Mouse (Mus musculus) skeletal muscle tissue, adult 2 months (tissue): ENCODE data around the gene Art4.

ENCODE experiments used
- DNase-seq: peaks from one replicate; pipeline ENCODE4 v3.0.0-alpha.2; 2012; ENCODE audit warnings: low read depth, low spot score

Gene Art4

DNA sequence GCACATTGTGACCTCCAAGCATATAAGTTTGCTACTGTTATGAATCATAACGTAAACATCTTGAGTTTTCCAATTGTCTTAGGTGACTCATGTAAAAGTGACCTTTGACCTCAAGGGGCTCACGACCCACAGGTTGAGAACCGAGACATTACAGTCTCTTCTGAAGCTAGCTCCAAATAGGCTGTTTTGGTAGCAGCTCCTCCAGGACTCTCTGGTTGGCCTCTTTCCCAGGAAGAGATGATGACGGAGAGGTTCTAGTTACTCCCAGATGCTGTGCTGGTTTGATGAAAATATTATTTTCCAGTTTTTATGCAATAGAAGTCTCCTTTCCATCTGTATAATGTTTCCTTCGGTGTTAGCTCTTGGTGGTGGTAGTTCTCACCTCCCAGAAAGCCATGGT is 11.4 kb upstream of the Art4 start:
- no peak for DNase-seq

DNA sequence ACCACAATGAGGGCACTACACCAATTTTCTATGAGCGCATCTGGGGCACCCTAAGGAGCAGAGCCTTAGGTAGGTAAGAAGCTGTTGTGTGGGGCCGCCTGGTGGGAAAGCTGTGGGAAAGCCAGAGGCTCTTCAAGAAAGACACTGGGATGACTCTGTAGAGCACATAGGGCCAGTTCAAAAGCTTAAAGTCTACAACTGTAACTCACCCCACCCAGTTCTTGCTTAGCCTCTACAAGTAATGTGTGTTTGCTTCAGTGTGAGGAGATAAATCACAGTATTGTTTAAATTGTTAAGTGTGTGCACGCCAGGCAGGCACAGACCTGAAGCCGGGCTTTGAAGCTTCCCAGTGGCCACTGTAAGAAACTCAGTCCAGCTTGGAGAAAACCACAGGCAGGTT is 8.6 kb upstream of the Art4 start:
- DNase-seq = no peak

- DNase-seq = no peak
Observed at GRCm38 (mm10) chr6:136865360-136865759, 7.8 kb upstream of the Art4 start.

DNA sequence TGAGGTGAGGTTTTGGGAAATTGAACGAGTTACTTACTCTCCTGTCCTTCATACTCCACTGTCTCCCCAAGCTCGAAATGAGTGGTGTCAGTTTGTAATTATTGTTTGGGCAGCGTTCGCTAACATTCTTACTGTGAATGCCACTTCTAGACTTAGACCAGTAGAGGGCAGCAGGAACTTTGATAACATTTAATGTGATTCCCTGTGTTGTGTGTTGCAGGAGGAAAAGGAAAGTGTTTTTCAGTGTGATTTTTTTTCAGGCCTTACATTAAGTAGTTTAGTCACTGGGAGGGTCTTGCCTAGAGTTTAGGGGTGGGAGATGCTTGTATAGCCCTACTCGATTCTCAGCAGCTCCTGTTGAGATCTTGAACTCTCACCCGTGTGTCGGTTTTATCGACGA is 3.5 kb upstream of the Art4 start:
- DNase-seq = no peak

GRCm38 (mm10) chr6:136858420-136858819 is 887 bp upstream of the Art4 start:
- DNase-seq = no peak

DNA sequence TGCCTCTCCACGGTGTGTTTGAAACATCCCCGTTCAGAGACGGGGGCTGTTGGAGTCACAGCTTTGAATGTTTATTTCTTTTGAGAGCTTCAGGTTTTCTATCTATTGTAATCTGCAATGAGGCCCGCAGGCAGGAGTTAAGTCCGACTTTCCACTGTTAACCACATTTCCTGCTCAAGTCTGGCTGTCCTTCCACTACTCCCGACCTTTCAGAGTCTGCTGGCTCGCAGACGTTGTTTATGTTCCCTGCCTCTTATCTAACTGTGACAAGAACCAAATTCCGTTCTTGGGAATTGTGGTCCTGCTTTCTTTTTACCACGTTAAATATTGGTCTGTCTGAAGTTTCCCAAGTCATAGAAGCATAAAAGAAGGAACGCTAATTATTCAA is 334 bp upstream of the Art4 start:
- no peak for DNase-seq

- DNase-seq = no peak
Observed at GRCm38 (mm10) chr6:136856071-136856636, 1.4 kb downstream of the Art4 start.

DNA sequence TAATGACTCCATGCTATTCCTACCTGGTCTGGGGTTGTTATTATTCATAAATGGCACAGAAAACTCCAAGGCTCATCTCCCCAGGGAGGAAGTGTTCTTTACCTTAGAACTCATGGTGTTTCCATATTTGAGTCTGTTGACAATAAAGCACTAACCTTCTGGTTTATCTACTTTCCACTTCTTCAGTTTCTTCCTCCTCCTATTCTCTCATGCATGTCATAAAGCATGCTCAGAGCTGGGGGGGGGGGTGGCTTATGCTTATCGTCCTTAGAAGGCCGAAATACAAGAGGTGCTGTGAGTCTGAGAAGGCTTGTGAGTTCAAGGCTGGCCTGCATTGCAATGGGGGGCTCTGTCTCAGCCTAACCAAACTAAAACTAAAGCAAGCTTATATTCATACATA is 2.4 kb downstream of the Art4 start:
- DNase-seq = no peak

DNA sequence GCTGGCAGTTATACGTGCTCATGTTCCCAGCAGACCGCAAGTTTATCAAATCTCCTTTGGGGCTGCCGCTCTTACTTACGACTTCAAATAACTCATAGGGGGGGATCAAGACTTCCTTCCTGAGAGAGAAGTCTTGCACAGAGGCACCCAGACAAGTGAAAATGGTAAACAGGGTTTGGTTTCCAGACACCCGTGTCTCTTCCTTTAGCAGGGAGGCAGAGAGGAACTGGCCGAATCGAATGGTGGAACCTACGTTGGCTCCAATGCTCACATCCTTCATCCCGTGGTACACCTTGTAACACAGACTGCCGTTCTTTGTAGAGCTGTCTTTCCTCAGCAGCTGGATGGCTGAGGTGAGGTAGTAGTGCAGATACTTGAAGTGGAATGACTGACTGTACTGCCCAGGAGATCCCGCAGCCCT is 3.2 kb downstream of the Art4 start:
- DNase-seq = no peak

DNA sequence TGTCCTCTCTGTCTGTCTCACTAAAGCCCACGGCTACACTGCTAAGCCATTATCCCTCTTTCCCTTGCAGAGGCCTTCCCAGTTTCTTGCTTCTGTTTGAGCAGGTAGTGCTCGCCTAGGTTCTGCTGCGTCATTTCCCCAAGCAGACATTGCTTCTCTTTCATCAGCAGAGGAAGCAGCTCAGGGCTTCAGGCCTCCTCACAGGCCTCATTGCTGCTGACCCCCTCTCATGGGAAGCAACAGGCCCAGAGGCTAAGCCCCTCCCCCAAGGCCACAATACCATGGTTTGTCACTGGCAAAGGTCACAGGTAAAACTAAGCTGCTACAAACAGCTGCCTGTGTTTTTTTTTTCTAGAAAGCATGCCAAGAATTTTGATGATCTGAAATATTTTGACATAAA is 4.8 kb downstream of the Art4 start:
- no peak for DNase-seq

- DNase-seq = no peak
Observed at GRCm38 (mm10) chr6:136852348-136852747, 5.2 kb downstream of the Art4 start.

GRCm38 (mm10) chr6:136850267-136850666 is 7.3 kb downstream of the Art4 start:
- no peak for DNase-seq

DNA sequence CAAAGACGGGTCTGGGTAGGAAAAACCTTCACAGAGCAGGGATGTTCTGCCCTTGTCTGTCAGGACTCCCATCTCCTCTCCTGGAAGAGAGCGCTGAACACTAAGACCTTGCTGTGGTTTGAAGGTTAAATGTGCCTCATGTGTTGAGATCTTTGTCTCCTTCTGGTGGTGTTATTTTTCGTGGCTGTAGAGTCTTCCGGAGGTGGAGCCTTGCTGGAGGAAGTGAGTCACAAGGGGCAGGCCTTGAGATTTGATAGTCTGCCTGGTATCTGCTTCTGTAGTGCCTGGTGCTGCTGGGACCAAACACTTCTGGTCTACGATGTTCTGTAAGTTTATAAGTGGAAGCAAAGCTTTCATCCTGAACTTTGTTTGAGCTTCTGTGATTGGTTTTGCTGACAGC is 8.6 kb downstream of the Art4 start:
- DNase-seq = no peak

- DNase-seq = no peak
Observed at GRCm38 (mm10) chr6:136848399-136848798, 9.1 kb downstream of the Art4 start.

GRCm38 (mm10) chr6:136847790-136848189 is 9.7 kb downstream of the Art4 start:
- DNase-seq = no peak

- DNase-seq = no peak
Observed at GRCm38 (mm10) chr6:136847267-136847666, 10.3 kb downstream of the Art4 start.

DNA sequence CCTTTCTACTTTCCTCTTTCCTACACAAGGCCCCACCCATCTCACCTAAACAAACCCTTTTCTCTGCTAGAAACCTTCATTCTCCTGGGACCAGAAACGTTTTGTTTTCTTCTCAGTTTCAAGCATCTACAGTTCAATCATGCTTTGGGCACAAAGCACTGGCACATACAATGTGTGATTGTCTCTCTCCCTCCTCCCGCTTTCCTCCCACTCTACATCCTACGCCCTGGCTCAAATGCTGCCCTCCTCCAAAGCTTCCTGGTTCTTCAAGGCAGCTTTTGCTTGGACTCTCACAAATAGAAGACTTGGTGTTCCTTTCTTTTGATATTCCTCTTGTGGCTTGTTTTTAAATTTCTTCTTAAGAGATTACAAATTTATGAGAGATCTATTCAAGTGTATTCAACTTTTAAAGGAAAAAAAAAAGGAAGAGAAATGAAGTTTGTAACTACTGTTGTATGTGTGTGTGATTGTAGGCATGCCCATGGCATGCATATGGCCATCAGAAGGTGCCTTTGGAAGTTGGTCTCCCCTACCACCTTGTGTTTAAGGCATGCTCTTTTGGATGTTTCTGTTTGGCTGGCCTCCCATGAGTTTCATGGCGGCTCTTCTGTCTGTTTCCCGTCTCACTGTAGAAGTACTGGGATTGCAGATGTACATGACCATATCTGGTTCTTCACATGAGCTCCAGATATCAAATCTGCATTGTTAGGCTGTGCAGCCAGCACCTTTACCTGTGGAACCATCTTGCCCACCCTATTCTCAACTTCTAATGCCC is 11.6 kb downstream of the Art4 start:
- DNase-seq = no peak

GRCm38 (mm10) chr6:136844903-136845302 is 12.6 kb downstream of the Art4 start:
- no peak for DNase-seq

- DNase-seq = no peak
Observed at GRCm38 (mm10) chr6:136837323-136837722, 20.2 kb downstream of the Art4 start.

GRCm38 (mm10) chr6:136835352-136835751 is 22.2 kb downstream of the Art4 start, which contains the start of gene Smco3:
Smco3 (minus strand) TSS chr6:136835452.
- no peak for DNase-seq

DNA sequence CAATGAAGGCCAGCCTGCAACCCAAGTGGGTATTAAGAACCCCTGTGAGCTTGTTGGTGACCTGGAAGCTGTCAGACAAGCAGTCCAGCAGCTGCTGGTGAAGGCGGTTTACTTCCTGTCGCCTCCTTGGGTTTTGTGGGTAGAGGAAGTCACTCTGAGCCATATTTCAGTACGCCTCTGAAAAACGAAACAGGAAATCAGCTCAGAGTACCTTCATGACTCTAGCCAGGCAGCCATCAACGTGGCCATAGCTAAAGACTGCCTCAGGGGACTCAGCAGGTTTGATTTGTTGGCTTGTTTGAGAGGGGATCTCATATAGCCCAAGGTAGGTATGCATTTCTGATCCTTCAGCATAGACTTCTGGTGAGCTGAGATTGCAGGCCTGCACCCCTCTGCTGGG is 25.8 kb downstream of the Art4 start:
- no peak for DNase-seq

DNA sequence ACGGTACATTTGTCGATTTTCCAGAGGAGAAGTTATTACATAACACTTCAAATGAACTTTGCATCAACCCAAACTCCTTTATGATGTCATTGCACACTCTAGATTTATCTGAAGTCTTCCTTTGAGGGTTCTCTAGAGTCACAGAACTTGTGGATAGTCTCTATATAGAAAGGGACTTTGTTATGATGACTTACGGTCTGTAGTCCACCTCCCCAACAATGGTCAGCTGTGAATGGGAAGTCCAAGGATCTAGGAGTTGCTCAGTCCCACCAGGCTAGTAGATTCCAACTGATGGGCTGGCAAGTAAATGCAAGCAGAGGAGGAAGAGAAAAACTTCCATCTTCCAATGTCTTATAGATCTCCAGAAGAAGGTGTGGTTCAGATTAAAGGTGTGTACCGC is 28.9 kb downstream of the Art4 start:
- no peak for DNase-seq

DNA sequence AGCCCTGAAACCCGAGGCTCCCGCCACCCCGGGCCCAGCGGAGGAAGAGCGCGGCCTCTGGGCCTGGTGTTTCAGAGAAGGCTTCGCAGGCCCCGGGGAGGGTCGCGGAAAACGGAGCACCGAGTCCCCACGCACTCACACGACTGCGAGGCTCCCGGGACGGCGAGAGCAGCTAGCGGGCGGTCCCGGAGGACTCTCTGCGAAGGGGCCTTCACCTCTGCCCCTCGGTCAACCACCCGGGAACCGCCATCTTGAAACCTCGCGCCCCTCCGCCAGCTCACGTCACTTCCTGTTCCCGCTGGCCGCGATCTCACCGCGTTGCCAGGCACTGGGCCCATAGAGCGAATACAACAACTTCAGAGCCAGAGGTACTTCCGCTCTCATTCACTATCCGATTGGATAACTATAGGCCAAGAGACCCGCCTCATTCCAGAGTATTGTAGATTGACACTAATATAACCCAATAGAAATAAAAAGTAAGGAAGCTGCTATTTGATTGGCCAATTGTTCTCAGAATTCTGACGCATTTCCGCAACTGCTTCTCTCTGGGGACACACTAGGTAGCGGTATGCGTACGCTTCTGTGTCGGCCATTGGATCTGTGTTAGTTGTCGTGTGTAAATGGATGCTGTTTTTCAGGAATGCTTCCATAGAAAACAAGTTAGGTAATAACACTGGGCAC is 29.5 kb downstream of the Art4 start, which contains the start of gene Wbp11:
Gene Wbp11 (minus strand): TSS at position 353 of the 681 bp plus-strand sequence.
- peak; percentile 99 for DNase-seq
